Mouse (Mus musculus) embryonic facial prominence, embryonic 15.5 days (tissue): ENCODE measurements at regions not wholly inside any gene's neighbourhood (a gene's known extent, or its start where the extent isn't known, plus 50 kb on each side); places are given as distances from the start of the nearest gene placed in this dataset.

Source experiments
- ATAC-seq: fragments of 200-750 bp; cut with Nextera tagmentation; 2 replicates; pipeline ENCODE4 v1.8.0; 2017; ENCODE audit warnings: low read depth, moderate TSS enrichment; ENCODE audit not compliant: insufficient number of reproducible peaks, low FRiP score, low TSS enrichment
- H3K27ac ChIP-seq: fragments of 300-500 bp; sonication (generic); replicated peaks from 2 replicates; pipeline ENCODE4 v1.5.1; 2015; ENCODE audit warnings: mild to moderate bottlenecking, inconsistent platforms
- H3K27me3 ChIP-seq: fragments of 300-500 bp; sonication (generic); 2 replicates; pipeline ENCODE4 v1.6.1; 2015; ENCODE audit warnings: inconsistent platforms
- H3K36me3 ChIP-seq: fragments of 300-500 bp; sonication (generic); 2 replicates; pipeline ENCODE4 v1.6.1; 2015; ENCODE audit warnings: mild to moderate bottlenecking, inconsistent platforms
- H3K4me1 ChIP-seq: fragments of 300-500 bp; sonication (generic); 2 replicates; pipeline ENCODE4 v1.6.1; 2015; ENCODE audit warnings: inconsistent platforms
- H3K4me2 ChIP-seq: fragments of 300-500 bp; sonication (generic); replicated peaks from 2 replicates; pipeline ENCODE4 v1.6.1; 2015; ENCODE audit warnings: mild to moderate bottlenecking, inconsistent platforms
- H3K4me3 ChIP-seq: fragments of 300-500 bp; sonication (generic); replicated peaks from 2 replicates; pipeline ENCODE4 v1.5.1; 2015; ENCODE audit warnings: mild to moderate bottlenecking, inconsistent platforms
- H3K9ac ChIP-seq: fragments of 300-500 bp; sonication (generic); 2 replicates; pipeline ENCODE4 v1.6.1; 2015; ENCODE audit warnings: inconsistent platforms
- H3K9me3 ChIP-seq: fragments of 300-500 bp; sonication (generic); replicated peaks from 2 replicates; pipeline ENCODE4 v1.6.1; 2016; ENCODE audit warnings: inconsistent platforms
- WGBS: fragments of 180-500 bp; shearing (Covaris S2); methylation state at CpG from one replicate; pipeline ENCODE4 v1.1.7; 2015; 5-methylcytosine and 5-hydroxymethylcytosine counted together

DNA sequence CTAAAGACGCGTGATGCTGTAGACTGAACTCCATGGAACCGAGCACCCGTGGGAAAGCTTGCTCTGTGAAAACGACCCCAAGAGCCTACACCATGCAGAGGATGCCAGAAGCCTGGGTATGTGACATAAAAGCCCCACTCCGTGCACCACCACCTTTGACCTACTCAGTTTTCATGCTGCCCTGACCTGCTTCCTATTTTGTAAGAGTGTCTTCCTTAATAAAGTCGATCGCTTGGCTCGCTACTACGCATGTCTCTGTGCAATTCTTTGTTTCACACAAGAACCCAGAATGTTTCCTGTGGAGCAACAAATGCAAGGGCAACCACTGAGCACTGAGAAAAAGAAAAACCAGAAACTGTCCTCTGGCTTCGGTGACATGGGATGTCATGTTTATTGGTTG, 60.5 kb downstream of the Sec61b start:
- Histone ChIP-seq H3K4me1 (no peaks in the 10 kb centered on the region), H3K9ac (no peak overlapping the region), H3K4me3 (no peak overlapping the region), H3K9me3 (no peaks in the 10 kb centered on the region), H3K36me3 (no peaks in the 10 kb centered on the region), H3K4me2 (no peak overlapping the region), H3K27me3 (no peaks in the 10 kb centered on the region), H3K27ac (no peak overlapping the region)
- ATAC-seq: no peak
- 83% methylated on average over 11 of the region's 11 CpGs for WGBS

- H3K9ac ChIP-seq: no peak overlapping the region
Observed at GRCm38 (mm10) chr4:47567694-47568093, 93.2 kb downstream of the Sec61b start.

GRCm38 (mm10) chr4:47570846-47571245, 96.4 kb downstream of the Sec61b start:
- Histone ChIP-seq H3K4me3 (no peak overlapping the region), H3K27me3 (no peaks in the 10 kb centered on the region), H3K4me1 (0 out of 2 replicates have a peak, but pooled peaks cover 4% of the 10 kb centered on the region), H3K36me3 (no peaks in the 10 kb centered on the region), H3K9ac (no peak overlapping the region), H3K4me2 (no peak overlapping the region), H3K27ac (no peak overlapping the region), H3K9me3 (no peaks in the 10 kb centered on the region)
- 86% methylated on average over 5 of the region's 5 CpGs for WGBS
- ATAC-seq: no peak

More at GRCm38 (mm10) chr4:47567694-47568093, 93.2 kb downstream of the Sec61b start:
- Histone ChIP-seq H3K27me3 (no peaks in the 10 kb centered on the region), H3K4me1 (no peaks in the 10 kb centered on the region), H3K4me3 (no peak overlapping the region), H3K36me3 (no peaks in the 10 kb centered on the region), H3K4me2 (no peak overlapping the region), H3K27ac (no peak overlapping the region), H3K9me3 (no peaks in the 10 kb centered on the region)
- ATAC-seq: no peak
- 78% methylated on average over 3 of the region's 3 CpGs for WGBS

- H3K4me1 ChIP-seq: 0 out of 2 replicates have a peak, but pooled peaks cover 7% of the 10 kb centered on the region
- H3K9me3 ChIP-seq: no peaks in the 10 kb centered on the region
- no peak; the same call in 1 of the 2 replicates for ATAC-seq
- no peak overlapping the region for H3K27ac ChIP-seq
- no peak overlapping the region for H3K4me3 ChIP-seq
- H3K9ac ChIP-seq: no peak overlapping the region
- H3K27me3 ChIP-seq: no peaks in the 10 kb centered on the region
- no peak overlapping the region for H3K4me2 ChIP-seq
- no peaks in the 10 kb centered on the region for H3K36me3 ChIP-seq
- WGBS: 43% methylated on average over 4 of the region's 4 CpGs
Observed at GRCm38 (mm10) chr4:47576011-47576410, 101.6 kb downstream of the Sec61b start.

GRCm38 (mm10) chr4:47577490-47577889, 103.0 kb downstream of the Sec61b start:
- H3K4me1 ChIP-seq: 0 out of 2 replicates have a peak, but pooled peaks cover 7% of the 10 kb centered on the region
- H3K27me3 ChIP-seq: no peaks in the 10 kb centered on the region
- H3K9me3 ChIP-seq: no peaks in the 10 kb centered on the region
- no peak overlapping the region for H3K4me2 ChIP-seq
- H3K4me3 ChIP-seq: no peak overlapping the region
- 81% methylated on average over 3 of the region's 3 CpGs for whole genome bisulfite sequencing
- H3K27ac ChIP-seq: no peak overlapping the region
- no peak for ATAC-seq
- H3K36me3 ChIP-seq: no peaks in the 10 kb centered on the region
- H3K9ac ChIP-seq: no peak overlapping the region

DNA sequence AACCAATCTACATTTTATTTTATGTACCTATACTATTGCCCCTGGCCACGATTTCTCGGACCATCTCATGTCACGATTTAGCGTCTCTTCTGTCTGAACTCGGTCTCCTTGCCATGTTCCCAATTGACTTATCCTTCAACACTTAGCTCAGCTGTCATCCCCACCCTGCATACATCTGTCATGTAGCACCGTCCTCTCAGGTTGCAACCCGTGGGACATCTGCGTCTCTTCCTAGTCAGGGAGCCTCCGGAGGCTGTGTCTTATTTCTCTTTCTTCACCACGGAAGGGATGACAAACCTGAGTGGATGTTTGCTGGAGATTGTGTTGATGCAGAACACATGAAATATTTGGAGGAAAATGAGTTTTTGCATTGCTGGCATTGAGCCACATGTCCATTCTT, 104.2 kb downstream of the Sec61b start:
- no peak overlapping the region for H3K9ac ChIP-seq
- H3K4me3 ChIP-seq: no peak overlapping the region
- no peaks in the 10 kb centered on the region for H3K36me3 ChIP-seq
- no peaks in the 10 kb centered on the region for H3K27me3 ChIP-seq
- H3K9me3 ChIP-seq: no peaks in the 10 kb centered on the region
- WGBS: 67% methylated on average over 10 of the region's 10 CpGs
- no peak overlapping the region for H3K27ac ChIP-seq
- no peak for ATAC-seq
- H3K4me2 ChIP-seq: no peak overlapping the region
- H3K4me1 ChIP-seq: 0 out of 2 replicates have a peak, but pooled peaks cover 7% of the 10 kb centered on the region

DNA sequence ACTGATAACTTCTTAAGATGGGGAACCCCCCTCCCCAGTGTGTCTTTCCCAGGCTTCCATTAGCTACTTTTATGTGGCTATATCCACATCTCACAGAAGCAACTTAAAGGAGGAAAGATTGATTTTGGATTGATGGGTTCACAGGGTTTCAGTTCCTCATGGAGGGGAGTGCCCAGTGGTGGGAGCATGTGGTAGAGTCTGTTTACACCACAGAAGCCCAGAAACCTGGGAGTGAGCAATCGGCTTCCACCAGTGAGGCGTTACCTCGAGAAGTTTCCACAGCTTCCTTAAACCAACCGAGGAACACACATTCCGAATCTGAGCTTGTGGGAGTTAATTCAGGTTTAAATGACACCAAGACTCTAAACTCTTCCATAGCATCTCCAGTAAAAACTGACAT, 106.1 kb downstream of the Sec61b start:
- H3K27ac ChIP-seq: no peak overlapping the region
- 87% methylated on average over 5 of the region's 5 CpGs for WGBS
- no peaks in the 10 kb centered on the region for H3K36me3 ChIP-seq
- ATAC-seq: no peak
- H3K4me3 ChIP-seq: no peak overlapping the region
- H3K4me2 ChIP-seq: no peak overlapping the region
- no peaks in the 10 kb centered on the region for H3K9me3 ChIP-seq
- no peaks in the 10 kb centered on the region for H3K27me3 ChIP-seq
- no peak overlapping the region for H3K9ac ChIP-seq
- 0 out of 2 replicates have a peak, but pooled peaks cover 5% of the 10 kb centered on the region for H3K4me1 ChIP-seq

DNA sequence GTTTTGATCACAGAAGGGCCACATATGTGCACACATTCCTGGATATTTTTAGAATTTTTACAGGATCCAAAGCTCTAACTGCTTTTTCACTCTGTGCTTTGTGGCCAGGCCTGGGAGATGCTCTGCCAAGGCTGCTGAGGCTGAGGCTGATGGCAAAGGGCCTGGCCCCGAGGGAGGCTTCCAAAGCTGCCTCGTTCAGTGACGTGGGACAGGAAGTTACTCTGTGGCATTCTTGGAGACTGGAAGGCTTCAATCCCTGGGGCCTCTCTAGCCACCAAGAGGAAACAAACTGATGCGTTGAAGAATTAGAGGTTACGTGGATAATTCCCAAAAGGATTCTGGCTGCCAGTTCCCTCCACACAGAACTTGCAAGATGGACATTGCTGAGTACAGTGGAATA, 112.8 kb downstream of the Sec61b start:
- 25% methylated on average over 5 of the region's 5 CpGs for WGBS
- H3K27ac ChIP-seq: peak overlapping the region; percentile 55
- no peaks in the 10 kb centered on the region for H3K9me3 ChIP-seq
- peaks cover 8% of the 10 kb centered on the region; the same call in 1 of the 2 replicates for H3K4me1 ChIP-seq
- no peak overlapping the region for H3K4me2 ChIP-seq
- ATAC-seq: no peak
- H3K4me3 ChIP-seq: no peak overlapping the region
- H3K36me3 ChIP-seq: no peaks in the 10 kb centered on the region
- no peak overlapping the region for H3K9ac ChIP-seq
- H3K27me3 ChIP-seq: no peaks in the 10 kb centered on the region

DNA sequence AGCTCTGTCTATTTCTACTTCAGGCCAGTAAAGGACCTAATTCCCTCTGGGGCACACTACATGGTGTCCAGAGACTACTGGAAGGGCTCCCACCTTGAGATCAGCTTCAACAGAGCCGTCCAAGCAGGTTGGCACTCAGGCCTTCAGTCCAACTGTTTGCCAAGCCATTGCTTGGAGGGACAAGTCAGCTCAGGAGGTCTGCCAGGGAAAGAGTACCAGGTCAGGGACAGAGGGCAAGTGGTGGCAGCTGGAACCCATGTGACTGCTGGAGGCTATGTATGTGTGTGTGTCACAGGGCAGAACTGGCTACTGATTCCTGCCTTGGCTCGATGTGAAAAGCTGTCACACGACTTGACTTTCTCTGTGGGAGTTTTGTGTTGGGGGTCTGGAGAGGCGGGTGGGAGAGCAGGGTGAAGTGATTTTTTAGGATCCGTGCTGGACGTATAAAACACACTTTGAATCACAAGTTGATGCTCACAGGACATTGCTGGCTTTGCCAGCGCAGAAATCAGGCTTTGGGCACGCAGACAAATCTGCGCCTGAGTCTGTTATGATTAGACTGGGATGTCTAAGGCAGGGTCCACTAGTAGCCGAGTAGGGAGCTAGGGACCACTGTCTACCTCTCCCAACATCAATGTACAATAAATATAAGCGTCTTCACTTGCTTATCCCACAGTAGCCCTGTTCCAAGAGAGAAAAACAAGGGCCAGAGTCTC, 118.0 kb downstream of the Sec61b start:
- ATAC-seq: no peak
- no peaks in the 10 kb centered on the region for H3K9me3 ChIP-seq
- no peaks in the 10 kb centered on the region for H3K27me3 ChIP-seq
- no peaks in the 10 kb centered on the region for H3K36me3 ChIP-seq
- no peak overlapping the region for H3K27ac ChIP-seq
- H3K4me3 ChIP-seq: no peak overlapping the region
- no peak overlapping the region for H3K9ac ChIP-seq
- peaks cover 3% of the 10 kb centered on the region; the same call in 1 of the 2 replicates for H3K4me1 ChIP-seq
- 78% methylated on average over 11 of the region's 11 CpGs for WGBS
- no peak overlapping the region for H3K4me2 ChIP-seq

- Histone ChIP-seq H3K36me3 (no peaks in the 10 kb centered on the region), H3K9ac (no peak overlapping the region), H3K27ac (no peak overlapping the region), H3K4me2 (no peak overlapping the region), H3K9me3 (no peaks in the 10 kb centered on the region), H3K4me1 (no peaks in the 10 kb centered on the region), H3K4me3 (no peak overlapping the region), H3K27me3 (no peaks in the 10 kb centered on the region)
- WGBS: 75% methylated on average over 7 of the region's 7 CpGs
- ATAC-seq: no peak
Observed at GRCm38 (mm10) chr4:47593155-47593554, 118.7 kb downstream of the Sec61b start.

- no peaks in the 10 kb centered on the region for H3K27me3 ChIP-seq
- no peak overlapping the region for H3K4me3 ChIP-seq
- no peak overlapping the region for H3K27ac ChIP-seq
- ATAC-seq: no peak
- no peaks in the 10 kb centered on the region for H3K9me3 ChIP-seq
- H3K36me3 ChIP-seq: no peaks in the 10 kb centered on the region
- 87% methylated on average over 6 of the region's 6 CpGs for WGBS
- no peak overlapping the region for H3K9ac ChIP-seq
- H3K4me2 ChIP-seq: no peak overlapping the region
- no peaks in the 10 kb centered on the region for H3K4me1 ChIP-seq
Observed at GRCm38 (mm10) chr4:47594171-47594570, 119.7 kb downstream of the Sec61b start.

- no peak for ATAC-seq
- WGBS: 78% methylated on average over 10 of the region's 10 CpGs
Observed at GRCm38 (mm10) chr4:47595841-47596240, 121.4 kb downstream of the Sec61b start.

More at GRCm38 (mm10) chr4:47595841-47596240, 121.4 kb downstream of the Sec61b start:
- H3K36me3 ChIP-seq: no peaks in the 10 kb centered on the region
- H3K4me3 ChIP-seq: no peak overlapping the region
- no peak overlapping the region for H3K27ac ChIP-seq
- no peaks in the 10 kb centered on the region for H3K27me3 ChIP-seq
- H3K9ac ChIP-seq: no peak overlapping the region
- no peaks in the 10 kb centered on the region for H3K4me1 ChIP-seq
- no peak overlapping the region for H3K4me2 ChIP-seq
- H3K9me3 ChIP-seq: no peaks in the 10 kb centered on the region
